ENCODE assay signal across 8 mouse cellular contexts in genomic region chr3:141465104-141465705, GRCm38 (mm10). TPM values are rescaled to one million over a fixed set of nuclear protein-coding genes. Genes with fewer than 3 reads are reported as not detected.
DNase-seq lines count a peak whose midpoint lies in the region; ATAC-seq lines count a peak whose summit lies in the region.

TSS of gene Unc5c (plus strand) at chr3:141465216.

- ATAC-seq in hematopoietic stem cell, adult 5-6 weeks (replicated peaks in 1 of 2; ENCODE audit: insufficient read depth in 1 of 2, low FRiP score in 2 of 2, low TSS enrichment in 1 of 2, low read depth in 1 of 2, poor library complexity in 2 of 2, severe bottlenecking in 2 of 2): peak; percentile 48 to 52
- ATAC-seq in lung, embryonic 15.5 days (ENCODE audit: borderline replicate concordance, extremely low read depth, low FRiP score, low TSS enrichment): peak; percentile 95

- peak within 1 kb of the TSS; percentile 53 for H3K9ac ChIP-seq in lung, embryonic 15.5 days

- H3K36me3 ChIP-seq in lung, embryonic 15.5 days: no peaks in the 10 kb centered on the region

- peak within 1 kb of the TSS; percentile 82 for H3K4me3 ChIP-seq in lung, embryonic 15.5 days

- peaks cover 5% of the 10 kb centered on the region; the same call in 1 of the 2 replicates for H3K4me1 ChIP-seq in lung, embryonic 15.5 days

- WGBS in lung, embryonic 15.5 days: under 1% methylated on average over 48 of the region's 61 CpGs

- peak within 1 kb of the TSS; percentile 94 for H3K27ac ChIP-seq in lung, embryonic 15.5 days

- DNase-seq in adipocyte (ENCODE audit: low spot score): peak; percentile 24
- DNase-seq in cerebellum, adult 9-11 months: peak; percentile 96
- DNase-seq in forelimb bud, embryonic 11.5 days (ENCODE audit: low read depth, low spot score): peak; percentile 76
- DNase-seq in layer of hippocampus, adult 9-11 months: peak; percentile 77
- DNase-seq in ovary, postnatal 10 days (ENCODE audit: low spot score): peak; percentile 35
- no peak for DNase-seq in thymus, postnatal 25 days

- H3K4me2 ChIP-seq in lung, embryonic 15.5 days: peak within 1 kb of the TSS; percentile 94

- no peaks in the 10 kb centered on the region for H3K9me3 ChIP-seq in lung, embryonic 15.5 days

- peaks cover 27% of the 10 kb centered on the region for H3K27me3 ChIP-seq in lung, embryonic 15.5 days

RNA-seq across cellular contexts. Expression of gene Unc5c, which starts in this region (rescaled TPM):
- 0.13 TPM in 1 of 2 replicates, not detected in the other for total RNA-seq in hematopoietic stem cell, adult 5-6 weeks (2017)
- 20.5 and 23.5 TPM in 2 replicates for polyA plus RNA-seq in lung, embryonic 15.5 days (2015; fragmentation: Nextera tagmentation; extraction: Ambion mirVana)

Comparison
In these comparisons a context has a peak if more than half of its experiments do, and no peak if none do; other contexts are left out.
1. Peak in ATAC-seq in hematopoietic stem cell, adult 5-6 weeks; RNA of the gene not detected or under 1 TPM.